Mouse (Mus musculus): Measurements from ENCODE around the gene Ascl2. TPM values are rescaled to one million over a fixed set of nuclear protein-coding genes. Genes with fewer than 3 reads are reported as not detected.

Ascl2 gene
- polyA plus RNA-seq, 1 experiment: 1.2 TPM

DNA sequence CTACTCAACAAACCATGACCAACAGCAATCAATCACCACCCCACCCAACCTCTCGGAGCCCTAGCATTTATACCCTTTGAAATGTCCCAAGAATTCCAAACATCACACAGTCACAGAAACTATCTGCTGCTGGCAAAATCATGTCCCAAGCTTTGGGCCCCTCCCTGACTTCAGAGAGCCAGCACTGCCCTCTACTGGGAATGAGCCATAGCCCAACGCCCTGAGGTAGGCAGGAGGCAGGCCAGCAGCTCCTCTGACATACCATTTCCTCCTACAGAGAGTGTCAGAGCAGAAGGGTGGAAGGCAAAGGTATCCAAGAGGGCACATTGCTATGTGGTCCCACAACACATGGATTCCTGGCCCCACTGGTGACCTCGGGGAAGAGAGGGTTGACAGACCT is 33.6 kb upstream of the Ascl2 start:
- TF ChIP-seq CTCF (IDR thresholded peaks at IDR 0.05; ENCODE audit: insufficient read depth, low read length) (peak; percentile 59), POLR2A (IDR thresholded peaks at IDR 0.05; ENCODE audit: borderline replicate concordance, extremely low read depth, low read depth, low read length) (no peak)
- Histone ChIP-seq H3K4me1 (ENCODE audit: control insufficient read depth, insufficient read depth, low read length) (peaks cover 2% of the 10 kb centered on the region), H3K4me3 (replicated peaks; ENCODE audit: extremely low read depth, low read depth, low read length) (no peak overlapping the region)
- WGBS: 36% methylated on average over 3 of the region's 3 CpGs
- DNase-seq: no peak

GRCm38 (mm10) chr7:142997403-142998150 is 28.5 kb upstream of the Ascl2 start:
- no peak overlapping the region for H3K4me3 ChIP-seq (replicated peaks; ENCODE audit: extremely low read depth, low read depth, low read length)
- H3K4me1 ChIP-seq (ENCODE audit: control insufficient read depth, insufficient read depth, low read length): no peaks in the 10 kb centered on the region
- TF ChIP-seq CTCF (IDR thresholded peaks at IDR 0.05; ENCODE audit: insufficient read depth, low read length) (no peak), POLR2A (IDR thresholded peaks at IDR 0.05; ENCODE audit: borderline replicate concordance, extremely low read depth, low read depth, low read length) (no peak)
- WGBS: 36% methylated on average over 3 of the region's 3 CpGs
- DNase-seq: no peak

- H3K4me3 ChIP-seq (replicated peaks; ENCODE audit: extremely low read depth, low read depth, low read length): no peak overlapping the region
- H3K4me1 ChIP-seq (ENCODE audit: control insufficient read depth, insufficient read depth, low read length): no peaks in the 10 kb centered on the region
- TF ChIP-seq CTCF (IDR thresholded peaks at IDR 0.05; ENCODE audit: insufficient read depth, low read length) (no peak), POLR2A (IDR thresholded peaks at IDR 0.05; ENCODE audit: borderline replicate concordance, extremely low read depth, low read depth, low read length) (no peak)
- DNase-seq: no peak
- WGBS: 77% methylated on average over 2 of the region's 2 CpGs
Measured at GRCm38 (mm10) chr7:142996998-142997397, 27.9 kb upstream of the Ascl2 start.

DNA sequence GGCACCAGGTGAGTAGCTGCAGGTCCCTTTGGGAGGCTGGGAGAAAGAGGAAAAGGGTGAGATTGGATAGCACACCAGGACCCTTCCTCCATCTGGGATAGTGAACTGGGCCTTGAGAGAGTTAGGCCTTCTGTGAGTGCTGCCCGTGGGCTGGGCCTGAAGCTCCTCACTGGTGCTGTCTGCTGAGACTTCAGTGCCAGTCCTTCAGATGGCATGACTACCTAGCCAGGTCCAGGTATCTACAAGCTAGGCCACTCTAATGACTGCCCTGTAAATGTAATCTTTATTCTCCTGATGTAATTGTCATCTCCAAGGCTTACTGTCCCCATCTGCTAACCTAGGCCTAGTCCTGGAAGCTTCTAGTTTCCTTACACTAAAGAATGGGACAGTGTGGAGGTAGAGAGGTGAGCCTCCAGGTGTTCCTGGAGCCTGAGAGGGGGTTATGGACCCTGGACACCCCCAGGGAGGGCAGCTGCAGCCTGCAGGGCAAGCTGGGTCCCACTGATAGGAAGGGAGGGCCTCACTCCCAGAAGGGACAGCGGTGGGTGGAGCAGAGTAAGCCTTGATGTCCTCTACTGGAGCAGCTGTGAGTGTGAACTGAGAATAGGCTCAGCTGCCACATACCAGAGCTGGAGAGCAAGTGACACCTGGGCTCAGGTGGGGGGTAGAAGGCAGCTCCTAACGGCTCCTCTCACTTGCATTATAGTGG is 26.7 kb upstream of the Ascl2 start:
- TF ChIP-seq CTCF (IDR thresholded peaks at IDR 0.05; ENCODE audit: insufficient read depth, low read length) (no peak), POLR2A (IDR thresholded peaks at IDR 0.05; ENCODE audit: borderline replicate concordance, extremely low read depth, low read depth, low read length) (no peak)
- no peaks in the 10 kb centered on the region for H3K4me1 ChIP-seq (ENCODE audit: control insufficient read depth, insufficient read depth, low read length)
- no peak overlapping the region for H3K4me3 ChIP-seq (replicated peaks; ENCODE audit: extremely low read depth, low read depth, low read length)
- no peak for DNase-seq
- WGBS: 75% methylated on average over 3 of the region's 3 CpGs

GRCm38 (mm10) chr7:142995004-142995403 is 25.9 kb upstream of the Ascl2 start:
- H3K4me3 ChIP-seq (replicated peaks; ENCODE audit: extremely low read depth, low read depth, low read length): no peak overlapping the region
- H3K4me1 ChIP-seq (ENCODE audit: control insufficient read depth, insufficient read depth, low read length): no peaks in the 10 kb centered on the region
- TF ChIP-seq CTCF (IDR thresholded peaks at IDR 0.05; ENCODE audit: insufficient read depth, low read length) (no peak), POLR2A (IDR thresholded peaks at IDR 0.05; ENCODE audit: borderline replicate concordance, extremely low read depth, low read depth, low read length) (no peak)
- no peak for DNase-seq

DNA sequence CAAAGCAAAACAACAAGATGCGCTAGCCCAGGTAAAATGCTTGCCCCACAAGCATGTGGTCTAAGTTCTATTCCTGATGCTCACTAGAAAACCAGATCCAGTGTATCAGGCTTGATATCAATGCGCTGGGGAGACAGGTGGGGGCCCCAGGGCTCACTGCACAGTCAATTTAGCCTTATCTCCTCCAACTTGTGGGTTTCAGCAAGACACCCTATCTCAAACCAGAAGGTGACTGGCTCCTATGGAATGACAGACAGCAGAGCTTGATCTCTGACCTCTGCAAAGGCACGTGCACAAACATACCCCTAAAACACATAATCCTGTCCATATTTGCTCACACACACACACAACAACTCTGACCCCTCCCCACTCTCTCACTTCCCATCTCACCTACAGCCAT is 18.7 kb upstream of the Ascl2 start:
- TF ChIP-seq POLR2A (IDR thresholded peaks at IDR 0.05; ENCODE audit: borderline replicate concordance, extremely low read depth, low read depth, low read length): no peak
- no peak for TF ChIP-seq CTCF (IDR thresholded peaks at IDR 0.05; ENCODE audit: insufficient read depth, low read length)
- no peak for DNase-seq
- WGBS: 71% methylated on average over 3 of the region's 3 CpGs
- H3K4me3 ChIP-seq (replicated peaks; ENCODE audit: extremely low read depth, low read depth, low read length): no peak overlapping the region
- no peaks in the 10 kb centered on the region for H3K4me1 ChIP-seq (ENCODE audit: control insufficient read depth, insufficient read depth, low read length)

GRCm38 (mm10) chr7:142985146-142985545 is 16.1 kb upstream of the Ascl2 start:
- Histone ChIP-seq H3K4me3 (replicated peaks; ENCODE audit: extremely low read depth, low read depth, low read length) (no peak overlapping the region), H3K4me1 (ENCODE audit: control insufficient read depth, insufficient read depth, low read length) (no peaks in the 10 kb centered on the region)
- WGBS: 91% methylated on average over 4 of the region's 4 CpGs
- TF ChIP-seq POLR2A (IDR thresholded peaks at IDR 0.05; ENCODE audit: borderline replicate concordance, extremely low read depth, low read depth, low read length) (no peak), CTCF (IDR thresholded peaks at IDR 0.05; ENCODE audit: insufficient read depth, low read length) (no peak)
- DNase-seq: no peak

DNA sequence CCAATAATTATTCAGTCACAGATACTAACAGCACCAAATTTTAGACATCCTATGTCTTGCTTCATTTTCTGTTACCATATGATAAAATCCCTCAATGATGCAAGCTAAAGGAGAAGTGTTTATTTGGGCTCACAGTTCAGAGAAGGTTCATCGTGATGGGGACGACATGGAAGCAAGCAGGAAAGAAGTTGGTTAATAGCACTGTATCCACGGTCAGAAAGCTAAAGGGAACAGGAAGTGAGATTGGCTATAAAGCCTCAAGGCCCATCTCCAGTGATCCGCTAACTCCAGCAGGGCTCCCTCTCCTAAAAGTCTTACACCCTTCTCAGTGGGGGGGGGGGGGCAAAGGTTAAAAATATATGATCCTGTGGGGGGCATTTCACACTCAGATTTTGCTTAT is 12.8 kb upstream of the Ascl2 start:
- 51% methylated on average over 4 of the region's 4 CpGs for WGBS
- DNase-seq: no peak
- TF ChIP-seq POLR2A (IDR thresholded peaks at IDR 0.05; ENCODE audit: borderline replicate concordance, extremely low read depth, low read depth, low read length) (no peak), CTCF (IDR thresholded peaks at IDR 0.05; ENCODE audit: insufficient read depth, low read length) (no peak)
- H3K4me1 ChIP-seq (ENCODE audit: control insufficient read depth, insufficient read depth, low read length): no peaks in the 10 kb centered on the region
- no peak overlapping the region for H3K4me3 ChIP-seq (replicated peaks; ENCODE audit: extremely low read depth, low read depth, low read length)

DNA sequence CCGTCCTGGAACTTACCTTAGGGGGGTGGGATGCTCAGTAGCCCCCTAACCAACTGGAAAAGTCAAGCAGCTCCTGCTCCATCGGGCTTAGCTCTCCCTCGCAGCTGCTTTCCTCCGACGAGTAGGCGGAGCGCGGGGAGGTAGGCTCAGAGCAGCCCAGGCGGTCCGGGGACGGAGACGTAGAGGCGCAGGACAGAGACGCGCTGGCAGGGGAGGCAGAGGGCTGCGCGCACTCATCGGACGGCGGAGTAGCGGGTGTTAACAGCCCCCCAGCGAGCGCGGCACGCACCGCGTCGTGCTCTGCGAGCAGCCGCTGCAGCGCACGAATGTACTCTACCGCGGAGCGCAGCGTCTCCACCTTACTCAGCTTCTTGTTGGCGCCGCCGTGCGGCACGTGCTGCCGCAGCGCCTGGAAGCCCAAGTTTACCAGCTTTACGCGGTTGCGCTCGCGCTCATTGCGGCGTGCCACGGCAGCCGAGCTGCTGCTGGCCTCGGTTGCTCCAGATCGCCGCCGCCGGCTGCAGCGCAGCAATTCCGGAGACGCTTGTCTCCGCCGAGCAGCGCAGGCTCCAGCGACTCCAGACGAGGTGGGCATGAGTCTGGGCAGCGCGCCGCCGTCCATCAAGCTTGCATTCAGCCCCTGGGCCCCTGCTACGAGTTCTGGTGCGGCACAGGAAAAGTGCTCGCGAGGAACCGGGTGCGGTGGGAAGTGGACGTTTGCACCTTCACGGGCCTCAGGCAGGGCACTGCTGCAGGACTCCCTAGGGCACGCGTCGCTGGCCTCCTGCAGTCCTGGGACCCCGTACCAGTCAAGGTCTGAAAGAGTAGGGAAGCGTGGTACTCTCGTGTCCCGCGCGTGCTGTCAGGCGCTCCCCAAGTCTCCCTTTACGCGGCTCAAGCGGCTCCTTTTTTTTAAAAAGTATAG is 918 bp downstream of the Ascl2 start:
- WGBS: under 1% methylated on average over 90 of the region's 90 CpGs
- peak overlapping the region; percentile 29 for H3K4me3 ChIP-seq (replicated peaks; ENCODE audit: extremely low read depth, low read depth, low read length)
- no peak for DNase-seq
- no peak for TF ChIP-seq POLR2A (IDR thresholded peaks at IDR 0.05; ENCODE audit: borderline replicate concordance, extremely low read depth, low read depth, low read length)
- peaks cover 6% of the 10 kb centered on the region for H3K4me1 ChIP-seq (ENCODE audit: control insufficient read depth, insufficient read depth, low read length)

Measured in lung, adult 2 months (tissue).